Mouse (Mus musculus): Measurements from ENCODE around the gene Edem1.

Edem1 gene

DNA sequence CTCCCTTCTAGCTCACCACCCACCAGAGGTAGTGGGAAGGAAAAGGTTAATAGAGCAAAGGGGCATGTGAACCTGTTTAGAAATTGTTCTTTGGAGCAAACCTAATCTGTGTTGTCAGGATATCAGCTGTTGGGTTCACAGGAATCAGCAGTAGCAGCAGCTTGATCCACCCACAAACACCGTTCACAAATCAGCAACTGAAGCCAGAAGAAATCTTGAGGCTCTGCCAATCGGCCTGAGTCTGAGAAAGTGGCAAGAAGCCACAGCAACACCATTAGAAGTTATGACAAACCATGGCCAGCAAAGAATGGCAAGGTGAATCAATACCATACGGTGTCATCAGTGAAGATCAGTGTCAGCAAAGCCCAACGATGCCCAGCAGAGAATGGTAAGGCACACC lies 42.8 kb downstream of the Edem1 start:
- DNase-seq (ENCODE audit: low read depth, low spot score): no peak

- no peak for DNase-seq (ENCODE audit: low read depth, low spot score)
These were observed 46.9 kb downstream of the Edem1 start for GRCm38 (mm10) chr6:108875344-108875743.

DNA sequence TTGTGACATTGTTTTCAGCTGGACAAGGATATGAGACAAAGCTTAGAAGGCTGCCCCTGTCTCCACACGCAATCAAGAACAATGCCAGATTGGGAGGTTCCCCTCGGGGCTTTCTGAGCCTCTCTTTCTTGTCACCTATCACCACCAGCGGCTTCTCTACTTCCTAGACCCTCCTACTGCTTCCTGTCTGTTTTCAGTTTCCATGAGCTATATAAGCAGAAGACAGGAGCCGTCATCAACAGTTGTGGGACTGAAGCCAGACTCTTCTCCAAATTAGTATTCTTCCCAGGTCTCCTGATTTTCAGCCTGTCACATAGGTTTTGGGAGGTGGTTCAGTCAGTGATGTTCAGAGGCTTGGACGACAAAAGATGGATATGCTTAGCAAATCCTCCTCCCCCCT lies 47.6 kb downstream of the Edem1 start:
- no peak for DNase-seq (ENCODE audit: low read depth, low spot score)

- DNase-seq (ENCODE audit: low read depth, low spot score): no peak
These were observed 48.0 kb downstream of the Edem1 start for GRCm38 (mm10) chr6:108876486-108876885.

DNA sequence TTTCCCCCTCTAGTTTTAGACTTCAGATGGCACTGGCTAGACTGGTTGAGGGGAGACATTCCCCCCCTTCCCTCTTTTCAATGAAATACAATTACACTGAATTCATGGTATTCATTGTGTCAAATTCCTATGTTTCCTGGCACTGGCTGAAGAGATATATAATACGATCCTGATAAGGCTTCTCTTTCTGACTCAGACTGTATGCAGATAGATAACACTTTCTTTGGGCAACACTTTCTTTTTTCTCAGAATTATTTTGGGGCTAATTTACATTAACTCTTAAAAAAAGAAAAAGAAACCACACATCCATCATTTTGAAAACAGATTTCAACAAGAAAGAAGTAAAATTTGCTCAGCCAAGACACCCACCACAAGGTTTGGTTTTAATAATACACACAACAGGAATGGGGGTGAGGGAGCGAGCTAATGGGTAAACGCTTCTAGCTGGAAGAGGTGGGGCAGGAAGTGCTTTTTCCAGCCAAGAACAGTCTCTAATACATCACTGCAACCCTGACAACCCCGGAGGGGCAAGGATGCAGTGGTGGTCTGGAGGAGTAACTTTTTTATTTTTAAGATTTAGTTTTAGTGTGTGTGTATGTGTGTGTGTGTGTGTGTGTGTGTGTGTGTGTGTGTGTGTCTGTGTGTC lies 52.0 kb downstream of the Edem1 start:
- no peak for DNase-seq (ENCODE audit: low read depth, low spot score)

DNA sequence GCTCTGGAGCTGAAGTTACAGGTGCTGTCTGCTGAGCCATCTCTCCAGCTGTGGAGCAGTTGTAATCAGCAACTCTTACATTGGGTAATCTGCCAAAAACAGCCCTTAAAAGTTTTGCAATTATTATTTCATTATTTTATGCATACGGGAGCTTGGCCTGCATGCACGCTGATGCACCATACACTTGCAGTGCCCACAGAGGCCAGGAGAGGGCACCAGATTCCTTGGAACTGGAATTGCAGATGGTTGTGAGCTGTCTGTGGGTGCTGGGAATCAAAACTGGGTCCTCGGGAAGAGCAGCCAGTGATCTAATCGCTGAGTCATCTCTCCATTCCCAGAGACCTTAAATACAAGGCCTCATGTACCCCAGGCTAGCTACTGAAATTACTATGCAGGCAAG lies 52.6 kb downstream of the Edem1 start:
- no peak for DNase-seq (ENCODE audit: low read depth, low spot score)

DNA sequence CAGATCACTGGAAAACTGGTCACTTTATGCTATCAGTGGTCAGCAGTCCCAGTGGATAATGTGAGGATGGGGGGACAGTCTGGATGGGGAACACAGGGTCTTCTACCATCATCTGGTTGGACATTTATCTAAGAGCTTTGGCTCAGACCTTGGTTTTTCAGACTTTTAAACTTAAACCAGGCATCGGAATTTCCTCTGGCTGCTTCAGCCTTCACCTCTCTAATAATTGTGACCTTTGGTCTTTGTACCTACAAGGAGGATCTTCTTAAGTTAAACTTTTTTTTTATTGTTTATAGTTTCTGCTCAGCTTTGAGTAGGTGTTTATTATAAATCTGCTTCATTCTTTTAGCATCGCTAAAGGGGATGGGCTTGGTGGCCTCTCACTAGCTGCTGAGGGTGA lies 55.4 kb downstream of the Edem1 start:
- no peak for DNase-seq (ENCODE audit: low read depth, low spot score)

DNA sequence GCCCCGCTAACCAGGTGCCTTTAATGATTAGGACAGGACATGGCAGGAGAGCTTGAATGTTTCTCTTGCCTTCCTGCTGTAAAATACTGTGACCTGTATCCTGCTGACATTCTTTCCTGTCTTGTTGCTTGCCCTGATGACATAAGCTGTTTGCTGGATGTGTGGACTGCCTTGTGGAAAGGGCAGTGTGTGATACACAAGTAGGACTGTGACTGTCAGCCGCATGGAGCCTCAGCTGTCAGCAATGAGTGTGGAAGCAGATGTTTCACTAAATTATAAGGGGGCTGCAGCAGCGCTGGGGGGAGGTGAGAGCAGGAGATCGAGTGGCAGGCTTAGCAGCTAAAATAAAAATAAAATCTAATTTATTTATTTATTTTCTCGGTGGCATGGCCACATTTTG lies 56.2 kb downstream of the Edem1 start:
- DNase-seq (ENCODE audit: low read depth, low spot score): no peak

DNA sequence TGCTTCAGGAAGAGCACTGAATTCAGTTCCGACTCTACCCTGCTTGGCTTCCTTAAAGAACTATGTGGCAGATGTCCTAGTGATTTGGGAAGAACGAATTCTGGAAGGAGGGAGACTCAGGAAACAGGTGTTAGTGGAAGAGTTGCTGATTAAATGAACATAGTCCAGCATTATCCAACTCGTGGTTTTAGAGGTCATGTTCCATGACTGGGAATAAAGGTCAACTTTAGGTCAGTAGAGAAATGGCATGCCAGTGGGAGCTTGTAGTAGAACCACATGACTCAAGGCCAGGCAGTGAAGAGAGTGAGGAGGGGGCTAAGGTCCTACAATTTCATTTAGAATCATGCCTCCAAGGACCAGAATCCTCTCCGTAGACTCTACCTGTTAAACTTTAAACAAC lies 57.9 kb downstream of the Edem1 start:
- no peak for DNase-seq (ENCODE audit: low read depth, low spot score)

DNA sequence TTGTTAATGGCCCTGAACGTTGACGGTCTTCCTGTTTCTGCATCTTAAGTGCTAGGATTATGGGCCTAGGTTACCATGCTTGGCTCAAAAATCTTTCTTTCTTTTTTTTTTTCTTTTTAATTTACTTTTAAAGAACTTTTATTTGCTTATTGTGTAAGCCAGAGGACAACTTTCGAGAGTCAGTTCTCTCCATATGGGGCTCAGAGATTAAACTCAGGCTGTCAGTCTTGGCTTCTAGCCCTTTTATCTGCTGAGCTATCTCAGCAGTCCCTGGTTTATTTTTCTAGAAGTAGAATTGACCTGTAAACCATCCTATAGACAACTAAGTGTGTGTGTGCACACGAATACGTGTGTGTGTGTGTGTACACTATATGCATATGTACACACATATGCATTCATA lies 64.1 kb downstream of the Edem1 start:
- DNase-seq (ENCODE audit: low read depth, low spot score): no peak

DNA sequence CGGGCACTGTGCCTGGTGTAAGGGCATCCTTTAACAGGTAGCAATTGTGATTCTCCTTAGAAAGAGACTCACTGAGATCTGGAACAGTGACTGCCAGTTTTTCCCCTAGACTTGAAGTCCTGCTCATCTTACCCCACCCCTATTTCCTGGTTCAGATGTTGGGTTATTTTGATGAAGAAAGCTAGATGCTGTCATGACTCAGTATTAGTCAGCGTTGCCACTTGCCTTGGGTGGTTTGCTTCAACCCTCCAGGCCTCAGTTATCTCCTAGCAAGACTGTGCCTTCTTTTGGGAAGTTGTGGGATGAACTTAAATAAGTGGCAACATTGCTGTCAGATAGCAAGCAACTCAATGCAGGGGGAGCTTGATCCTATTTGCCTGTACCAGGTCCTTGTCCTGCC lies 66.7 kb downstream of the Edem1 start:
- DNase-seq (ENCODE audit: low read depth, low spot score): no peak

GRCm38 (mm10) chr6:108895976-108896375 lies 67.5 kb downstream of the Edem1 start:
- no peak for DNase-seq (ENCODE audit: low read depth, low spot score)

DNA sequence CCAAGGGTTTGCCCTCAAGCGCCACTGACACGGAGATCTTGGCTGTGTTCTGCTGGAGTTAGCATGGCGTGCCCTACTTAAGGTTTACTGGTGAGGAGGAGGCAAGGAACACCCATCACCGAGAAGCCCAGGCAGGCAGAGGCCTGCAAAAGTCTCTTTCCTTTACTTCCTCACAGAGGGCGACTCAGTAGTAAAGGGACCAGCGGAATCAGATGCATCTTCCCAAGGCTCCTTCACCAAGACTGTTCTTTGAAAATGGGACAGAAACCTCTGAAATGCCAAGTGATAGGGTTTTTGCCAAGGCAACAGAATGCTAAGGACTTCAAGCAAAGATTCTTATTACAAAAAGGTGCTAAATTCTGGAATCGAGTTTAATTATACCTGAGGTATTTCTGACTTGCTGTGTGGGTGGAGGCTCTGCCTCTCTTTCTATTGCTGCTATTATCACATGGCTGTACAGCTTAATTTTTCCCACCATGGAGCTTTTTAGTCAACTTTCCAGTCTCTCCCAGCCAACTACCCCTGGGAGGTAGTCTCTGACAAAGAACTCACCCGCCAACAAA lies 68.2 kb downstream of the Edem1 start:
- no peak for DNase-seq (ENCODE audit: low read depth, low spot score)

DNA sequence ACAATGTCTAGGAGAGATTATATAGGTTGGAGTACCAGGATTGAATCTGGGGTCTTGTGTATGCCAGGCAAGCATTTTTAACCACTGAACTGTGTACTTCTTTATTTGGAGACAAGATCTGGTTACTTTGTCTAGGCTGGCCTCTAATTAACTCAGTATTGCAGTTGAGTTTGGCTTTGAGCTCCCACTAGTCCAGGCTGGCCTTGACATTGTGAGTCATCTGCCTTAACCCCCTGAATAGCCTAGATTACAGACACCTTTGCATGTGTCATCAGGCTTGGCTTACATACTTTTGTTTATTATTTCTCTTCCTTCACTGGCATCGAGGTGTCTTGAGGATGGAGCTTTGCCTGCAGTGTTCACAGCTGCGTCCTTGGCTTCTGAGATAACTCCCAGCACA lies 70.8 kb downstream of the Edem1 start:
- DNase-seq (ENCODE audit: low read depth, low spot score): no peak

DNA sequence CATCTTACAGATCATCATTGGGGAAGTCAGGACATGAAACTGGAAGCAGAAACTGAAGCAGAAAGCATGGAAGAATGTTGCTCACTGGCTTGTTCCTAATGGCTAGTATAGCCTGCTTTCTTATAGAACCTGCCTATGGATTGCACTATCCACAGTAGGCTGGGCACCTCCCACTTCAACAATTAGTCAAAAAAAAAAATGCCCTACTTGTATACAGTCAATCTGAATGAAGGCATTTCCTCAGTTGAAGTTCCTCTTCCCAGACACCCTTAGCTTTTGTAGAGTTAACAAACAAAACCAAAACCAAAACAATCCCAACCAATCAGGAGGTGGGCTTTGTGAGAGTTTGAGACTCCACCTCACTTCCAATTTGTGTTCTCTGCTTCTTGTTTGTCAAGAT lies 73.7 kb downstream of the Edem1 start:
- DNase-seq (ENCODE audit: low read depth, low spot score): no peak

DNA sequence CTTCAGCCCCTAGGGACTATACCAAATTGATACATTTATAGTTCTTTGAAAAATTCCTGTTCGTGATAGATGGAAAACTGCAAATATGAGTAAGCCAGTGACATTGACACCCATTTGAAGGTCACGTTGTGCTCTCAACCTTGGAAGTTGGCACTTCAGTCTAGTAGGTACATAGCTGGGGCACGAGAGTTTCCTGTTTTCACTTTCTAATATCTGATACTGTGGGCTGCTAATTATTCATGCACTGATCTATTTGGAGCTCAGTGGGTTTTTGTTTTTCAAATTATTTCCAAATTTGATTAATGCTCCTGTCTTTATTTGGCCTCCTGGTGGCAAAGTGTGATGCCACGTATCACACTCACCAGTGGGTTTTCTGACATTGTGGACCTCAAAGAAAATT lies 74.8 kb downstream of the Edem1 start:
- no peak for DNase-seq (ENCODE audit: low read depth, low spot score)

DNA sequence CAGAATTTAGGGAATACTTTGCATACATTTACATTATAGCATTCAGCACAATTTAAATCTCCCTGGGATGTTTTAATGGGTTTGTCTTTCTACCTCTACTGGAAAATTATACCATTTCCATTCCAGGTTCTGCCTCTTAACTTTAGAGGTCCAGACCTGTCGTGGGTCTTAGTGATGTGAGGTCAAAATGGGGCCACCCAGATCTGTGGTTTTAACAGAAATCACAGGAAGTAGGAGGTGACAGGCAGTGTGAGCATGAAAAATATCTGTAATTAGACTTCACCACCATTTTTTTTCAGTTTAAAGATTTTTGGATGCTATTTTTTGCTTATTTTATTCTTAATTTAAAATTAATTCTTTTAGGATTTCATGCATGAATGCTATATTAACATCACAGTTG lies 78.1 kb downstream of the Edem1 start:
- no peak for DNase-seq (ENCODE audit: low read depth, low spot score)

All from embryo, embryonic 11.5 days (tissue).